Mouse (Mus musculus) duodenum, adult 2 months (tissue): Measurements from ENCODE around the gene Slco6d1. TPM values are rescaled to one million over a fixed set of nuclear protein-coding genes. Genes with fewer than 3 reads are reported as not detected.

Source experiments
- polyA plus RNA-seq: library from polyadenylated mRNA; depleted of rRNA; stranded (reverse); fragments of >200 nt; gene quantifications from 2 replicates; pipeline ENCODE4 v1.2.3, GENCODE M21; 2012; ENCODE audit warnings: low replicate concordance; rRNA removed

Gene Slco6d1
- not detected in 2 replicates for polyA plus RNA-seq

DNA sequence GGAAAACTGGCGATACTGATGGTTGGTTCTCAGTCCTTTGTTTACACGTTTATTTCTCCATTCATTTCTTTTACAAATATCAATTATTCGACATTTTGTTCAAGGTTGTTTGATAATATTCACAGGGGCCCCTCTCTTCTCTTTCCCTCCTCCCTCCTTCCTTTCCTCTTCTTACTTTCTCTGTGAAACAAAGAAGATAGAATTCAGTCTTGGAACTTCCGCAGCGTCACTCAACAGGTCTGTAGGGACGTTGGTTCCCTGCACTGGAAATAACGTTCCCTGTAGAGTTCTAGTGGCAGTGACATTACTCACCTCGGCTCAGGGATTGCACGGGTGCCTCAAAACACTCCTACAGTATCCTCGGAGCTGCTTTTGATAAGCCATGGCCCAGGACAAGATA lies at the start of gene Slco6d1:
Gene Slco6d1 (plus strand): TSS at position 301 of the 400 bp plus-strand sequence.

